Mouse (Mus musculus) adrenal gland, postnatal 10 days (tissue): ENCODE data around the gene Cdc42bpa. TPM values are rescaled to one million over a fixed set of nuclear protein-coding genes. Genes with fewer than 3 reads are reported as not detected.

Source experiments
- DNase-seq: peaks from one replicate; pipeline ENCODE4 v3.0.0; 2021; ENCODE audit warnings: mixed read lengths
- long read RNA-seq, 2 experiments: library from polyadenylated mRNA; stranded (forward); transcript quantifications; one replicate each; pipeline ENCODE4 v2.0.0; 2021
- total RNA-seq, 2 experiments: library from RNA; stranded (reverse); gene quantifications; 2 replicates each; pipeline ENCODE4 v1.2.3; 2021

Gene Cdc42bpa
- 10 to 100 TPM; 35.6 to 50.3 TPM for total RNA-seq
- long read RNA-seq, experiment 1, partial matches to known transcripts: 9 of 10 reads
- long read RNA-seq, experiment 1, other reads (novel, unspliced or antisense): 1 of 10 reads
- long read RNA-seq, experiment 2, partial matches to known transcripts: 1 of 1 reads
- long read RNA-seq, experiment 2, other reads (novel, unspliced or antisense): 0 of 1 reads

DNA sequence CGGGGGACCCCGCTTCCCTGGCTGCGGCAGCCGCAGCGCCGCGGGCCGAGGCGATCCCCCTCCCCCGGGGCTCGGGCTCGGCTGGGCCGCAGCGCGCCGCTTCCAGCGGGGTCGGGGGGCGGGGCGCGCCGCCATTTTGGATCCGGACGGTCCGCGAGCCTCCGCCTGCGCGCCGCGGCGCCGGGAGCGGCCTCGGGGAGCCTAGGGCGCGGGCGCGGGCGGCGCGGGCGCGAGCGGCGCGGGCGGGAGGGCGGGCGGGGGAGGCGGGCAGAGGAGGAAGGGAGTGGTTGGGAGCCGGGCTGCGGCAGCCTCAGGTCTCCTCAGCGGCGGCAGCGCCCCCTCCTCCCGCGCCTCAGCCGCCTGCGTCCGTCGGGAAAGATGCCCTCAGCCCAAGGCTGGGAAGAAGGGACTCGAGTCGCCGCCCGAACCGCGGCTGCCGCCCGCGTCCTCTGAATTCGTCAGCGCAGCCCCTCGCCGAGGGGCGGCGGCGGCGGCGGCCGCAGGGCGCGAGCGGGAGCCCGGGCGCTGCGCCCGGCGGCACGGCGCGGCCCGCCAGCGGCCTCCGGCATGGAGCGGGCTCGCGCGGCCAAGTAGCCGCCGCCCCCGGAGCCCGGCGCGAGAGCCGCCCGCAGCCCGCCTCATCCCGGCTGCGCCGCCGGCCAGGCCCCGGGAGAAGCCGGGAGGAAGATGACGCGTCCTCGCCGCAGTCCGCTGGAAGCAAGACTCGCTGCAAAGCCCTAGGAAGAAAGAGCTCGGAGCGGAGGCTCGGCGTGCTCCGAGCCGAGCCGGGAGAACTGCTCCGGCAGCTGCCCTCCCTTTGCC lies at the start of gene Cdc42bpa:
Cdc42bpa (plus strand) TSS at position 752 of the 822 bp plus-strand sequence.
- peak; percentile 92 for DNase-seq

DNA sequence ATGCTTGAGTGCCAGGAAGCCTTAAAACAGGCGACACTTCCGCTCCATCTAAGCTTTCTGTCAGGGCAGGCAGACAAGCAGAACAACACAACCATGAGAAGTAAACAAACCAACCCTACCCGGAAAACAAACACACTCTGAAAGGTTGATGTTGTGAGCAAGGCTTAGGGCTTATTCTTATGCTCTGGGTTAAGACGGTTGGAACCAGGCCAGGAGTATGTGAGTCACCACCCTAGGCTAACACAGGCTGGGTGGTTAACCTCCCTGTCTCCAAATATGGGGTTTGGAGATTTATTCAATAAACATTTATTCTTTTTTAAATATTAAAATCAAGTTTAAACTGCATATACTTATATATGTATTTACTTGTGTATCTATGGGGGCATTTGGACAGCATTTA lies 46.8 kb upstream of the Cdc42bpa start:
- peak; percentile 77 for DNase-seq

DNA sequence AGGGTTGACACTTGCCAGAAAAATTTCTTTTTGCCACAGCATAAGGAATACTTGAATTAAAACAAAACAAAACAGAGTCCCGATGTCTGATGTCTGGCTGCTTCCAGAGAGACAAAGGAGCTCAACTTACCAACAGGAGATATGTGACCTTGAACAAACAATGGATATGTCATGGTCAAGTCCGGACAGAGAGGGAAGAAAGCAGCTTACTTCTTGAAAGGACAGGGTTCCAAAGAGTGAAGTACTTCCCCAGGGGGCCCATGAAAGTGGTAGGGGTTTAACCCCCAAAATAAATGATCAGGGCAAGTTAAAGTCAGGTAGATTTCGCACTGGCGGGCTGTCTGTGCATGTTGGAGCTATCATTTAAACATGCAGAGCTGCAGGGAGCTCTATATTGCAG lies 43.2 kb upstream of the Cdc42bpa start:
- DNase-seq: no peak

DNA sequence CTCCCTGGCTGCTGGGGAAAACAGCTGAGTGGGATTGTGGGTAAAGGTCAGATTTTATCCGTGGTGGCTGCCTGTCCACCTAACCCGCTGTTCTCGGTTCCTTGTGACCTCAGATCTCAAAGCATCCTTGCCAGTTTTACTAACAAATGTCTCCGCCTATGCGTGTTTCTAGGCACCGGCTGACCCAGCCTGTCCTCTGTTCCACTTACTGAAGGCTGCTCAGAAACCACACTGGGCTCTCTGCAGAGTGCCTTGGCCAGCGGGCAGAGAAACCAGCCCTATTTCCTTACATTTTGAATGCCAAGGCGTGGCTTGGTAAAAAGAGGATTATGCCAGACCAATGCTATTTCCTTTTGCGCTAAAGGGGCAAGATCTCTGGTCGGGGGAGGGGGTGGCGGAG lies 42.8 kb upstream of the Cdc42bpa start:
- no peak for DNase-seq

DNA sequence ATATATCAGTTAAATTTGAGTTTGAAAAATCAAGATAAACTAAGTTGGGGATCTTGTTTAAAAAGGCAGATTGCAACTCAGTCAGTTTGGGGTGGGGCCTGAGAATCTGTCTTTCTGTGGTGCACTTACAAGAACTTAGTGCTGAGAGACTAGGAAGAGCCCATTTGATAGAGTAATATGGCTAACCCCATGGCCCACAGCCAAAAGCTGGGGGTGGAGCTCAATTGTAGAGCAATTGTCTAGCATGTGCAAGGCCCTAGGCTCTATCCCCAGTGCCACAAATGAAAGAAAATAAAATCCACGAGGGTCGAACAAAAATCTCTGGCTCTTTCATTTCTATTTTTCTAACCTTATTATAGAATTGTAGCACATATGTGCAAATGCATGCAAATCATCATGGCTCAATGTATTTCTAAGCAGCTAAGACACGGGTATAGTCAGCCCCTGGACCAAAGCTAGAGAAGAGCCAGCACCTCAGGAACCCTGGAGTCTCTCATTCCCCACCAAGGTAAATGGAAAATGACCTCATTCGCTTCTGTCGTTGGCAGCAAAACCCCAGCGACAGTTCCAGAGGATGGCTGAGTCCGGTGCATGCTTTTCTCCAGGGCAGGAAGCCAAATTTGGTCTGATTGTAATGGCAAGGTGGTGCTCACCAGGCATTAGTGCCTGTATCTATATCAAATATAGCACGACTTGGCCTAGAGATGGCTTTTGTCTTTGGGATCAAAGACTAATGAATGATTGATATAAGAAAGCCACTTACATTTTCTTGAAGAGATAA lies 40.4 kb upstream of the Cdc42bpa start:
- DNase-seq: no peak

DNA sequence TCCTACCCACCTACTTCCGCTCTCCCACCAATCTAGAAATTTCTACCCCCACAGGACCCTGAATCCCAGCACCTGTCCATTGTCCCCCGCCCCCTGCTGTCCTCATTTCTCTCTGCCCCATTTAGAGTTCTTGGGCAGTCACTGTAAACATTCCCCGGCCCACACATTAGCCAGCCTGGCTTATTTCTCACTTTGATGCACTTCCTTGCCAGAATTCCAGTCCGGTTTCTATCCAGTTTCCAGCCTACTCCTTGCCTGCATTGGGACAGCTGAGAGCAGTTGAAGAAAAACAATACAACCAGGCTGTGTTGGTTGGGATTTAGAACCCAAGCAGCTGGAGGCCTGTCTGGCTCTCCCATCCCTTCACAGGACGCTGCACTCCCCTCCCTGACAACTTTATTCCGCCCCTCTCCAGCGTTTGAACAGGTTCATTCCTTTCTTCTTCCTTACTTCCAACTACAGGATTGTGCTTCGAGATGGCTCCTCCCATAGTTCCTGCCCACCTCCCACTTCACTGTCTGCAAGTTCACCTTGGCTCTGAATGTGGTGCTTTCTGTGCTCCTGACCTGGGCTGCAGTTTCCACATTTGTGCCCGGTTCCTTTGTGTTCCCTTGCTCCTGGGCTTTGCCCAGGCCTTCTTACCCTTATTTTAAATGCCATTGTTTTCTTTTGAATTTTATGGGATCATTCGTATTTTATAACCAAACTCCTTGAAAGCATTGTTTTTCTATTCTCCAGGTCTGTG lies 36.4 kb upstream of the Cdc42bpa start:
- no peak for DNase-seq

DNA sequence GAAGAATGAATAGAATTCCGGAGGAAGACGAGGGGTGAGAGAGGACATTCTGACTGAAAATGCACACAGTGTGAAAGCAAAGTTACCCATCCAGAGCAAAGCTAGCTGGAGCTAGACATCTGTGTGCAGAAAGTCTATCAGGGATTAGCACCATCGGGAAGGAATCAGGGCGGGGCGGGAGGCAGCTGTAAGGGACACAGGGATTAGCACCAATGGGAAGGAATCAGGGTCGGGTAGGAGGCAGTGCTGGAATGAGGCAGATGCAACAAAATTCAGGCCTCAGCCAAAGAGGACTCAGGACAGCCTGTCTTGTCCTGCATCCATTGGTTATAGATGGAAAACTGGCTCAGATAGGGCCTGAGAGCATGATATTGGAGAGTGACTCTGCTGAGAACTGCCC lies 34.0 kb upstream of the Cdc42bpa start:
- no peak for DNase-seq

DNA sequence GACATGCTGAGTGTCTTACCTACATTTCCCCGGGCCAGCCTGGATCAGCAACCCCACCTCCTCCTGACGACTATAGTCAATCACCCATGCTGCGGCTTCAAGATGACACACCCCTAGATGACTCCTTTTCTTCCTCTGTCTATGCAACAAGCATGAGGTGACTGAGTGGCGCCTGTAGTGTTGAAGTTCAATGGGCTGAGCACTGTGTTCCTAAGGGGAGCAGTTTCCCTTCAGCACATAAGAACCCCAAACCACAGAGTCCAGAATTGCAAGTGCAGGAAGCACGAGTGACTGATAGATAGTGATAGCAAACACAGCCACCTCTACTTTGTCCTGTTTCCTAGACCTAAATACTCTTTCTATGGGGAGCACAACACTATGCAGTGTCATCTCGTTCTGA lies 33.2 kb upstream of the Cdc42bpa start:
- DNase-seq: no peak

DNA sequence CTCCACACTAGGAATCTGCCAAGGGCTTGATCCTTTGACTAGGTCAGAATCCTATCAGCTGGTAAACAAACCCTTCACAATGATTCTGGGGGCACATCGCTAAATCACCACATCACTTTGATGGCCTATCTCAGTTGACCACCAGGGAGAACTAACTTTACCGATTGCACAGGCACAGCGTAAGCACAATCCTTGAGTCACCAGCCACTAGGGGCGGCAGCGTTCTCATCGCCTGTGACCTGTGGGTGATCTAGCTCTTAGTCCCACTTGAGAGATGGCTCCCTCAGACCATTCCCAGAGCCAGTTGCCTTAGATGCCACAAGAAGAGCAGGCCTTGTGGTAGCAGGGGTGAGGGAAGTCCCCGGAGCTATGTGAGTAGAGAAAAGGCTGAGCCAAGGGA lies 31.4 kb upstream of the Cdc42bpa start:
- no peak for DNase-seq

DNA sequence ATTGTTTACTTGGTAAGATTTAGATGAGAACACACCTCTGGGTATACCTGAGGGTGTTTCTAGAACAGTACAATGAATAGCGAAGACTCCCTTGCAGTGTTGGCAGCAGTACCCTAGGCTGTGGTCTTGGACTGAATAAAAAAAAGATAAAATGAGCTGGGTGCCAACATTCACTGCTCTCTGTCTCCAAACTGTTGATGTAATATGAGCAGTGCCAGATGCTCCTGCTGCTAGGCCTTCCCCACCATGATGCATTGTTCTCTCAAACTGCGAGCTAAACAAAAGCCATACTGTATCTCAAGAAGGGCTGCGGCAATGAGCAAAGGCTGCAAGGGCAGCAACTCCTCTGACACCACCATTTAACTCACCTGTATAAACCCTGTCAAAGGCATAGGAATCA lies 29.0 kb upstream of the Cdc42bpa start:
- no peak for DNase-seq

DNA sequence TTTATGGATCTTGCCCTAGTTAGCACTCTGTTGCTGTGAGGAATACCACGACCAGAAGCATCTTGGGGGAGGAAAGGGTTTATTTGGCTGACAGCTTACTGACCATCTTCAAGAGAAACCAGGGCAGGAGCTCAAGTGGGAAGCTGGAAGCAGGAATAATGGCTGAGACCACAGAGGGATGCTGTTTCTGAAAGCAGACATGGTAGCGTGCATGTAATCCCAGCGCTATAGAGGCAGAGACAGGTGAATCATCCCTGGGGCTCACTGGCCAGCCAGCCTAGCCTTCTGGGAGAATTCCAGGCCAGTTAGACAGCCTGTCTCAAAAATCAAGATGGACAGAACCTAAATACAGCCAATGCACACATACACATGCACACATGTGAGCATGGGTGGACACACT lies 26.2 kb upstream of the Cdc42bpa start:
- no peak for DNase-seq

DNA sequence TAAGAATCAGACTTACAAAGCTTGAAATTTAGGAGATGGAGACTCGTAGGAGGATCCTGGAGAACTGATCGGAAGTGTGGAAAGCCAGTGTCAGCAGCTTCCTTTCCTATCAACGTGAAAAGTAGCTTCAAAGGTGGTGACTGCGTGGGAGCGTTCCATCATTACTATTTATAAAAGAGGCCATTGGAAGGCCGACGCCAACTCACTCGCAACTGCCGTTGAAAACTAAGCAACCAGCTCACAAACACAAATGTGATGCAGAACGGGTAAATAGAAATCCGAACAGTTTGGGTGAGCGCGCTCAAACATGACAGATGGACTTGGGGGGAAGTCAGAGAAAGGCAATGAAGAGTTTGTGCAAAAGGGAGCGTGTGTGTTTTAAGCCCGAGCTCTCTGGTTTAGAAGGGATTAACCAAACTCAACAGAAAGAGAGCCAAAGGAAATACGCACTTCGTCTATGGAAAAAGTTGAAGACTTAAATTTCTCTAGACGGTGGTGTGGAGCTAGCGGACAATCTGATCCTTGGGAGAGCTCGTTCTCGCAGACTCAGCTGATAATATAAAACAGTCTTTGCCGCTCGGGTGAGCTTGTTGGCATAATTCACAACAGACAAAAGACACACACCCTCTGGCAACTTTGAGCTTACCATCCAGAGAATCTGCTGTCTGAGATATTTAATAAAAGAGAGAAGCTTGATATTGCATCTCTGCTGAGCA lies 20.0 kb upstream of the Cdc42bpa start:
- DNase-seq: no peak

DNA sequence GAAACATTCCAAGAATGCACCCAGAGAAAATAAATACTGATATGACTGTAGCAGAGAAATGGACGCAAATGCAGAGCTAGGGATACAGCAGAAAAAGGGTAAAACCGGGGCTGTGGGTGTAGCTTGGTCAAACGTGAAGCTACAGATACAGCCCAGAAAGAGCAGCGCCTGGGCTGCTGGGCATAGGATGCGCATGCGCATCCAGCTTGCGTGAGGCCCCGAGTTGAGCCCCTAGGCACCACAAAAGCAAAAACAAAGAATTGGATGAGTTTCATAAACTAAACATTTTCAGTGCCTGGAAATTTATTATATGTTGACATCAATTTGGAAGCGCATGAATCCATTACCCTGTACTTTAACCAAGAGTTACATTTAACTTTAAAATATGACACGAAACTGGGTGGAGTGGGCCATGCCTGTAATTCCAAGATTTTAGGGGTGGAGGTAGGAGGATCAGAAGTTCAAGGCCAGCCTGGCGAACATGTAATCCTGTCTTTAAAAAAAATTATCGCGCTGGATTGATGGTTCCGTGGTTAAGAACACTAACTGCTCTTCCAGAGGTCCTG lies 19.4 kb upstream of the Cdc42bpa start:
- DNase-seq: no peak

DNA sequence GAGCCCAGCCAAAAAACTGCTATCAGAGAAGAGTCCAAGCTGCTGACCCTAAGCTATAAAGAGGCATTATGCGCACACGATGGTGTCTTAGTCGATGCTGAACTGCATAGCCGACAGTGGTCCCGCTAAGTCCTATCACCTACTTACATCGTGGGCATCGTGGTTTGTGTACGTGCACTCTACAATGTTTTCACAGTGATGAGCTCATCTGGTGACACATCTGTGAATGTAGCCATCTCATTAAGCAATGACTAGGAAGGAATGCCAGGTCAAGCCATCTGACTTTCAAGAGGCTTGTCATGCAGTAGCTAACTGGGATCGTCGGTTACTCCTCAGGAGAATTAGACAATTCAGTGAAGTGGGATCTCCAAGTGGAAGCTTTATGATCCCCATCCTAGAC lies 15.3 kb upstream of the Cdc42bpa start:
- no peak for DNase-seq

DNA sequence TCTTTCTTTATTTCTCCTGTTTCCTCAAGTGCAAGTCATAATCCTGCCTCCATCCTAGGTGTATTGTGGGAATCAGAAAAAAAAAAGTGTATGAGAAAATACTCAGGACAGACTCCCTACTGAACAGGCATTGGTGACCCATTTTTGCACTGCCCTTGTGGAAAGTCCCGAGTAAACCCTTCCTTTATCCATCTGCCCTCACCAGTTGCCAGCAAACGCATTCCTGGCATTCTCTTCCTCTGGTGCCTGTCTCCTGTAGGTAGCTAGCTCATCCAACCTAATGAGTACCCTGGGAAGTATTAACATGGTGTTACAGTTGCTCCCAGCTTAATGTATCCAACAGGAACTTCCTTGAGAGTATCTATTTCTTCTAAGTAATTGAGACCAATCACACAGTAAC lies 13.7 kb upstream of the Cdc42bpa start:
- DNase-seq: no peak

DNA sequence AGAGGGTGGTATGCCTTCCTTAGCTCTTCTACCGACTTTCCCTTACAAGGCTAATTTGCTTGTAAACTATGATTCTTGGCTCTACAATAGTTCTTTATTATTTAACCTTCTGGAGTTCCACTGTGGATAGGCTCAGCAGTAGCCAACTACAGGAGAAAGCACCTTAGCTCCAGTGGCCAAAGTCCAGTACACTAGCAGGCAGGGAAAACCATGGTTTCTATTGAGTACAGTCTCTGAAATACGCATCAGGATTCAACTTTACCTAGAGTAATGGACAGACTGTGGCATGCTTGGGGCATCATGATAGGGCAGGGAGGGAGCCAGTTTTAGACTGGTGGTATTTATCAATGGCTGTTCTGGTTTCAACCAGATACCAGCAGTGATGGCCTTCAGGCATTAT lies 12.6 kb upstream of the Cdc42bpa start:
- DNase-seq: no peak

DNA sequence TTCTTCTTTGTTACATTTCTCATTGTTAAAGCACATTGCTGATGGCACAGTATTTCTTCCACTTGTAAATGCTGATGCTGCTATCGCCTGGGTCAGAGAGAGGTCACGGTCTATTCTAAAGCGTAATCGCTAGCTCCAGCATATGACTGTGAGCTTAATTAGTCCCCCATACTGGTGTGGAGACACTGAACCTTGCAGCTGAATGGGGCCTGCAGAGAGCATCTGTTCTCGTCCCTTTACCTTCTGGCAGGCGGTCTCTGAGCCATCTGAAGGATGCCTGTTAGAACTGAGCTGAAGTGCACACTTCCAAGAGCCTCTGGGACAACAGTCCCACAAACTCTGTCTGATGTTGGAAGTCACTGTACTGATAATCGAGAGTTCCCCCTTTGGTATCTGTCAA lies 8.7 kb upstream of the Cdc42bpa start:
- no peak for DNase-seq

DNA sequence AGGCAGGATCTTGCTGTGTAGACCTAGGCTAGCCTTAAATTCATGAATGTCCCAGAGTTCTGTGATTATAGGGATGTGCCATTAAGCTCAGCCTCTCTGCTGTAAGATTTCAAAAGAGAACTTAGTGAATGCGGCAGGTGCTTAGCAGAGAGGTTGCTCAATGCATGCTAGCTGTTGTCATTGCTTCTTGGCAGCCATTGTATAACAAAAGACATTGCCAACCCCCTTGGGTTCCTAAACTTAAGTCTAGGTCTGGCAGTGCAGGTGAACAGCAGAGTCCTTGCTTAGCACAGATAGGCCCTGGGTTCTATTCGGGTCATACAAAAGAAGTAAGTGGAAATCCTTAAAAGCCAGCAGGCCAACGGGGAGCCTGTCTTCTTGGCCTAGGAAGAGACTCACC lies 7.0 kb upstream of the Cdc42bpa start:
- no peak for DNase-seq

DNA sequence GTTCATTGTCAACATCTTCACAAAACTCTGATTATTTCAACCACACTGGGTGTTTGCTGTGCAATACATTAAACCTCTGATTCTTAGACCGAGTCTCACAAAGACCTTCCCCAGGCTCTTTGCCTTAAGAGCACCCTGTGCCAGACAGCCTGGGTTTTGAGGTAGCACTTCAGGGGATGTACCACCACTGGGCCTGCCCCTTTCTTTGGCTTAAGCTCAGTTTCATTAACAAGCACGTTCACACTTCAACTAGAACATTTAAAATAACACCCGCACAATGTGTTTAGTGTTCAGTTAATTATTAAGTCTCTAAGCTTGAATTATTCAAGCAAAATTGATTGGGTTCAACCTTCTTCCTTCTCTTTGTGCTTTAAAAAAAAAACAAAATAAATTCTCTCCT lies 2.8 kb upstream of the Cdc42bpa start:
- no peak for DNase-seq

DNA sequence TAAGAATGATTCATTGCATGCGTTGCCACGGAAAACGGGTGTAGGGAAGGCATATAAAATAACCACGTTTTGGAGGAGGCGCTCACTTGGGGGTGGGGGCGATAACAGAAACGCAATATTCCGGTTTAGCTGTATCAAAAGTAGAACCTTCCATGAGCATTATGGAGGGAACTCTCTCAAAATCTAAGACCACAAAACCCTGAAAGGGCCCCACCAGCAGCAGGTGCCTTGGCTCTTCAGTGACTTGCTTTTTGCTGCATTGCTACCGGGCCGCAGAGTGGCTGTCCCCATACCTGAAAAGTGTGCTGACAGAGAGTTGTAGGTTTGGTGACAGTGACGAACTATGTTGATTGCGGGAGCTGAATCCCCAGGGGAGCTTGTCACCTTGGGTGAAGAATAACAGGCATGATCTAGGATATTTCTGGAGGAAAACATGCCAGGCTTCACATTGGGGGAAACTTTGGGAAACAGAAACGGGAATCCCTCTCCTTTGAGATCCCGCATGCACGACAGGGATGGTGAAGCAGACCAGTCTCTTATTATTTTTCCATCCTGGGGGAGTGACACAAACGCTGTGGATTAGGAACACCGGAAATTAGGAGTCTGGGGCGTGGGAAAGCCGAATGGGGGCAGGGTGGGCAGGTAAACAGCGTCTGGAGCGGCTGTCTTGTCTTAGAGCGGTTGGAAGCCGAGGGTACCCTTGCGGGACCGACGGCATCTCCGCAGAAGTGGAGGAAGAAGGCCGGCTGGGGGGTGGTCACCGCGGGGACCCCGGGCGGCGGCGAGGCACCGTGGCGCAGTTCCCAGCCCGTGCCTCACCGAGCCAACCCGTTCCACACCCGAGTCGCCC lies 1.2 kb upstream of the Cdc42bpa start:
- peak; percentile 65 for DNase-seq

DNA sequence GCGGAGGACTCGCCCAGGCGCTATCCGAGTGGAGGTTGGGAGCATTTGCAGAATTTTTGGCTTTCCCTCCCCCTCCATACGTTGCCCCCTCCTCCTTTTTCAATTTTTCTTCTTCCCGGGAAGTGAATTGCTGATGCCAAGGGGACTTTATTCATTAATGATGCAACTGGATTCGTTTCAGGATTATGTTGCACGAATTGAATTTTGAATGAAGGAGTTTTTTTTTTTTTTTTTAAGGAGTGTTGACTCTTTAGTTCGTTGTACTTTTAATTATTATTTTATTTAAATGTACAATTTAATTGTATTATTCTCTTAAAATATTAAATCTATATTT lies 238 bp downstream of the Cdc42bpa start:
- DNase-seq: no peak
